Mouse (Mus musculus) neural tube, embryonic 14.5 days (tissue): ENCODE results near the gene Foxn1. TPM values are rescaled to one million over a fixed set of nuclear protein-coding genes. Genes with fewer than 3 reads are reported as not detected.

Source experiments
- ATAC-seq: fragments of 200-750 bp; cut with Nextera tagmentation; 2 replicates; pipeline ENCODE4 v1.8.0; 2017; ENCODE audit warnings: low read depth, mild to moderate bottlenecking, moderate TSS enrichment, moderate library complexity
- H3K27ac ChIP-seq: fragments of 300-500 bp; sonication (generic); 2 replicates; pipeline ENCODE4 v1.5.1; 2014; ENCODE audit warnings: low read depth, mild to moderate bottlenecking, control low read depth, low read length, moderate library complexity, mixed read lengths
- H3K27me3 ChIP-seq: fragments of 300-500 bp; sonication (generic); 2 replicates; pipeline ENCODE4 v1.6.1; 2014; ENCODE audit warnings: low read length; ENCODE audit not compliant: control insufficient read depth, insufficient read depth
- H3K36me3 ChIP-seq: fragments of 300-500 bp; sonication (generic); 2 replicates; pipeline ENCODE4 v1.6.1; 2014; ENCODE audit warnings: low read length, mixed read lengths; ENCODE audit not compliant: control insufficient read depth, insufficient read depth
- H3K4me1 ChIP-seq: fragments of 300-500 bp; sonication (generic); 2 replicates; pipeline ENCODE4 v1.6.1; 2014; ENCODE audit warnings: low read length; ENCODE audit not compliant: control insufficient read depth, insufficient read depth
- H3K4me2 ChIP-seq: fragments of 300-500 bp; sonication (generic); 2 replicates; pipeline ENCODE4 v1.6.1; 2014; ENCODE audit warnings: mild to moderate bottlenecking, low read depth, low read length, control low read depth
- H3K4me3 ChIP-seq: fragments of 300-500 bp; sonication (generic); 2 replicates; pipeline ENCODE4 v1.5.1; 2014; ENCODE audit warnings: low read depth, low read length, control low read depth, mixed read lengths
- H3K9ac ChIP-seq: fragments of 300-500 bp; sonication (generic); replicated peaks from 2 replicates; pipeline ENCODE4 v1.6.1; 2014; ENCODE audit warnings: low read depth, mild to moderate bottlenecking, control low read depth, low read length, mixed read lengths
- H3K9me3 ChIP-seq: fragments of 300-500 bp; sonication (generic); 2 replicates; pipeline ENCODE4 v1.6.1; 2016; ENCODE audit warnings: low read length; ENCODE audit not compliant: control insufficient read depth
- WGBS: fragments of 180-500 bp; shearing (Covaris S2); extraction: QIAGEN DNeasy Blood & Tissue Kit; methylation state at CpG from one replicate; pipeline ENCODE4 v1.1.7; 2014; 5-methylcytosine and 5-hydroxymethylcytosine counted together
- polyA plus RNA-seq: library from polyadenylated mRNA; unstranded; fragments of >200 nt; fragmentation: Nextera tagmentation; extraction: Ambion mirVana; gene quantifications from 2 replicates; pipeline ENCODE4 v1.2.1, GENCODE M21; 2014

The Foxn1 gene
- polyA plus RNA-seq, 1 experiment from 2014 or later, result not detected

GRCm38 (mm10) chr11:78310861-78311511 lies 75.4 kb downstream of the Foxn1 start:
- ATAC-seq, result no peak
- no peak overlapping the region for H3K4me3 ChIP-seq
- H3K27ac ChIP-seq, result no peak overlapping the region
- H3K27me3 ChIP-seq, result no peaks in the 10 kb centered on the region
- H3K9ac ChIP-seq, result no peak overlapping the region
- 84% methylated on average over 8 of the region's 8 CpGs for WGBS
- no peaks in the 10 kb centered on the region for H3K36me3 ChIP-seq
- no peaks in the 10 kb centered on the region for H3K4me1 ChIP-seq
- no peak overlapping the region for H3K4me2 ChIP-seq
- H3K9me3 ChIP-seq, result no peaks in the 10 kb centered on the region

Other genes with a start within 250 kb of the Foxn1 start
- 56.5 and 77.9 TPM in 2 replicates for gene Traf4, start 221.0 kb downstream of the Foxn1 start, polyA plus RNA-seq
- gene Nek8, start 209.9 kb downstream of the Foxn1 start, polyA plus RNA-seq, result 3.9 and 6.1 TPM in 2 replicates
- gene Tlcd1, start 209.8 kb downstream of the Foxn1 start, polyA plus RNA-seq, result 14.6 and 16.7 TPM in 2 replicates
- gene Rpl23a, start 203.0 kb downstream of the Foxn1 start, polyA plus RNA-seq, result 906 and 951 TPM in 2 replicates
- 61.5 and 63.9 TPM in 2 replicates for gene Rab34, start 198.1 kb downstream of the Foxn1 start, polyA plus RNA-seq
- 2.8 and 3.5 TPM in 2 replicates for gene Proca1, start 193.2 kb downstream of the Foxn1 start, polyA plus RNA-seq
- gene Sdf2, start 140.8 kb downstream of the Foxn1 start, polyA plus RNA-seq, result 98.1 and 107 TPM in 2 replicates
- 22.3 and 32.0 TPM in 2 replicates for gene Supt6, start 140.6 kb downstream of the Foxn1 start, polyA plus RNA-seq
- 63.2 and 73.7 TPM in 2 replicates for gene 2610507B11Rik, start 124.8 kb downstream of the Foxn1 start, polyA plus RNA-seq
- gene BC030499, start 95.7 kb downstream of the Foxn1 start, polyA plus RNA-seq, result 0.08 and 0.30 TPM in 2 replicates
- gene Spag5, start 85.0 kb downstream of the Foxn1 start, polyA plus RNA-seq, result 3.4 and 3.5 TPM in 2 replicates
- 245 and 350 TPM in 2 replicates for gene Aldoc, start 63.6 kb downstream of the Foxn1 start, polyA plus RNA-seq
- gene Pigs, start 58.1 kb downstream of the Foxn1 start, polyA plus RNA-seq, result 71.4 and 80.0 TPM in 2 replicates
- gene Unc119, start 43.1 kb downstream of the Foxn1 start, polyA plus RNA-seq, result 74.8 and 91.5 TPM in 2 replicates
- not detected in 2 replicates for gene Slc13a2, start 35.7 kb upstream of the Foxn1 start, polyA plus RNA-seq
- gene Slc46a1, start 79.1 kb upstream of the Foxn1 start, polyA plus RNA-seq, result 26.1 and 27.6 TPM in 2 replicates
- gene Sarm1, start 111.2 kb upstream of the Foxn1 start, polyA plus RNA-seq, result 54.3 and 56.1 TPM in 2 replicates
- gene Vtn, start 112.5 kb upstream of the Foxn1 start, polyA plus RNA-seq, result 91.3 and 227 TPM in 2 replicates
- gene Sebox, start 116.9 kb upstream of the Foxn1 start, polyA plus RNA-seq, result not detected in 2 replicates
- 104 and 108 TPM in 2 replicates for gene Tmem199, start 125.6 kb upstream of the Foxn1 start, polyA plus RNA-seq
- 169 and 191 TPM in 2 replicates for gene Poldip2, start 125.6 kb upstream of the Foxn1 start, polyA plus RNA-seq
- 49.3 and 55.0 TPM in 2 replicates for gene Tnfaip1, start 149.8 kb upstream of the Foxn1 start, polyA plus RNA-seq
- 122 and 124 TPM in 2 replicates for gene Ift20, start 149.8 kb upstream of the Foxn1 start, polyA plus RNA-seq
- gene Tmem97, start 164.2 kb upstream of the Foxn1 start, polyA plus RNA-seq, result 38.0 and 43.0 TPM in 2 replicates